Mouse (Mus musculus) embryonic stem cell, embryonic (primary cell): ENCODE measurements around the gene Bcap29.

Source experiments
- CTCF ChIA-PET, 4 experiments: fragments of 300-600 bp in 2 of 4; fragments of 350-600 bp in 2 of 4; sonication (Branson Sonifier 250); formaldehyde crosslinking; loops; one replicate each; lab custom pipeline; 2022; ENCODE audit warnings: inconsistent platforms in 2 of 4; lab: Charles Lee
- POLR2A ChIA-PET, 4 experiments: fragments of 300-600 bp in 2 of 4; fragments of 350-600 bp in 2 of 4; sonication (Branson Sonifier 250); formaldehyde crosslinking; loops; one replicate each; lab custom pipeline; 2022; ENCODE audit warnings: antibody characterized with exemption in 4 of 4, inconsistent platforms in 1 of 4; lab: Charles Lee

Bcap29 gene

GRCm38 (mm10) chr12:31541541-31541940 is 92.9 kb downstream of the Bcap29 start:
- POLR2A ChIA-PET: no interaction called here
- CTCF ChIA-PET: no interaction called here
